Mouse (Mus musculus) megakaryocyte, embryonic 14.5 days (primary cell): Measurements from ENCODE around the gene Col3a1.

Experiments used
- FLI1 ChIP-seq: IDR thresholded peaks from 2 replicates; pipeline ENCODE4 v1.6.1; 2012; ENCODE audit warnings: low read length, inconsistent platforms, mixed read lengths
- GATA1 ChIP-seq: IDR thresholded peaks from 3 replicates; pipeline ENCODE4 v1.6.1; 2012; ENCODE audit warnings: mixed read lengths, low read length, inconsistent platforms, borderline replicate concordance

DNA sequence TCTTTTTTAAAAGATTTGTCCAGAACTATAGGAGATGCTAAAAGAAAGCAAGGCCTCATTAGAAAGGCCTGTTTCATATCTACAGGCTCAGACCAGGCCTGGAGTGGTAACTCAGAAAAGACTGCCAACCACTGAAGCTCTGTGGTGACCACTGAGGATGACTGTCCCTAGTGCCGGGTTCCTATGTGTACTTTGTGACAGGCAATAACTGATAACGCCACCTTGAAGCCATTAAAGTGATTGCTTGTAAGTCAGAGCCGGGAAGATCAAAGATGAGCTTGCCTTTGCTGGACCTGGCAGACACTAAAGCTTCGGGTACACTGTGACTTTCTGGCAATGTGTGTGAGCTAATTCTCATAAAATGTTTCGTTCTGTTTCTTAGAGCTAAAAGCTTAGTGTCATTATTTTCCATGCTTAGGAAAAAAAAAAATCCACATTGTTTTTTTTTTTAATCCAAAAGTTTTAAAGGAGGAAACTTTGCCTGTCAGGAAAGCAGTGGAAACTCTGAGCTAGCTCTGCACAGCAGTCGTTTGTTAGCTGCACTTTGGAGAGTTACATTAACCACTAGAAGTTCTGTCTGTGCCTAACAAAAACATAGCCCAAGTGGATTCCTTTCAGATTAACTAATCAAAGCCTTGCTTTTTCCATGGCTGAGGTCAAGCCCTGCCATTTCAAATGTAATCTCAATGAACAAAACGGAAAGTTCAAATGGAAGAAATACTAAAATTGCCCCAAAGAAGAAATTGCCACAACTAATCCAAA, 4.6 kb downstream of the Col3a1 start:
- TF ChIP-seq GATA1: no peak
- no peak for TF ChIP-seq FLI1
